Mouse (Mus musculus): ENCODE data around the gene Olfr503. TPM values are rescaled to one million over a fixed set of nuclear protein-coding genes. Genes with fewer than 3 reads are reported as not detected.
"Not testable (repeated sequence)": the region's sequence is repeated elsewhere in the genome, so short reads cannot be mapped to it uniquely, and the experiment has no call there.

Olfr503 gene
- polyA plus RNA-seq (2016; fragmentation: Nextera tagmentation; extraction: Ambion mirVana) = not detected in 2 replicates

DNA sequence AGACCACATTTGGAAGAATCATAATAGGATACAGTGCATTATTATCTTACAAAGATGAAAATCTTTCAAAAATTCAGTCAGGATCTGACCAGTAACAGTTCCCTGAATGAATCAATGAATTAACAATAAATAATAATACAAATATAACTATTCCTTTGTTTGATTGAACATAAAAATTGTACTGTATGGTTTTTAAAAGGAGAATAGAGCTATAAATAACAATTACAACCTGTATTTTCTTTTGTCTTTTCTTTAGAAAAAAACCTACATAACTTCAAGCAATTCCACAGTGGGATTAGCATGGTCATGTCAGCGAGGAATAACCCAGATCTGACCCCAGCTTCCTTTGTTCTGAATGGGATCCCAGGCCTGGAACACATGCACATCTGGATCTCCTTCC, at the start of gene Olfr503:
Gene Olfr503 (plus strand): TSS at position 301 of the 400 bp plus-strand sequence.
- WGBS = 55% methylated on average over 1 of the region's 1 CpGs
- H3K4me2 ChIP-seq; H3K36me3 ChIP-seq; H3K4me1 ChIP-seq (replicated peaks); H3K4me3 ChIP-seq; H3K27ac ChIP-seq (ENCODE audit: poor library complexity, severe bottlenecking); H3K9ac ChIP-seq; H3K9me3 ChIP-seq (replicated peaks); H3K27me3 ChIP-seq (replicated peaks); ATAC-seq (ENCODE audit: insufficient number of reproducible peaks, low FRiP score): not testable (repeated sequence)

DNA sequence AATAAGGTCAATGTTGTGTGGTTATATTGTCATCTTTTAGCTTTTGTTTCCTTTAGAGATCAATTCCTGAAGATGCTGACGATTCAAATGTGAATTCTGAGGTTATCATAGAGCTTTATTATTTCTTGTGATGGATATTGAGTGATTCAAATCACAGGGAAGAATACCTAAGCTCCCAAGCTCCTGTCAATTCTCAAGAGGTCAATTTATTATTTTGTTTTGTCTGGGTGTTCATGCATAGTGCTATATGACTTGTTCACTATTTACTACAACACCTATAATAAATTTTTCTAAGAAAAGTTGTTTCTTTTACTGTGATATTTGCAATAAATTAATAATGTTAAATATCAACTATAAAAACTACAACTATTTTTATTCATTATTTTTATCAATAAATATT, 19.4 kb upstream of the Olfr503 start, which contains the start of gene Olfr502:
Gene Olfr502 (minus strand): TSS at position 101 of the 400 bp plus-strand sequence.
- 59% methylated on average over 1 of the region's 1 CpGs for WGBS
- no peaks in the 10 kb centered on the region for H3K27me3 ChIP-seq (replicated peaks)
- no peak within 1 kb of the TSS for H3K4me2 ChIP-seq
- H3K9ac ChIP-seq = no peak within 1 kb of the TSS
- ATAC-seq (ENCODE audit: insufficient number of reproducible peaks, low FRiP score) = no peak
- no peak within 1 kb of the TSS for H3K27ac ChIP-seq (ENCODE audit: poor library complexity, severe bottlenecking)
- H3K4me1 ChIP-seq (replicated peaks) = no peaks in the 10 kb centered on the region
- no peaks in the 10 kb centered on the region for H3K36me3 ChIP-seq
- H3K9me3 ChIP-seq (replicated peaks) = peaks cover 28% of the 10 kb centered on the region
- no peak within 1 kb of the TSS for H3K4me3 ChIP-seq

DNA sequence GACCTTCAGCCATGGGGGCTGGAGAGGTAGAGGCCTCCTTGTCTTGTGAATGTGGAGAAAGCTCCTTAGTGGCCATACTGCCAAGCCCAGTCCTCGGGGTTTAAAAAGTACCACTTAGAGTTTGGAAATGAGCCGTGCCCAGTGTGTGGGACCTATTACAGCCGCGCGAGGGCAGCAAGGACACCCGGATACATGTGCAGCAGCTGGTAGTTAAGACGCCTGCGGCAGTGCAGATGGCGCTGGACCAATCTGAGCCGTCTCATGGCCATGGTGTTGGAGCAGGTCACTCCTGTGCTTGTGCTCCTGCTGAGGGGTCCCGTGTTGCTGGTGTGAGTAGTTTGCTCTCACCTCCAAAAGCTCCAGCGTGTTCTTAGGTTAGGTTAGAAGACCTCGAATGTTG, 1.9 kb upstream of the Olfr503 start:
- WGBS = 78% methylated on average over 13 of the region's 13 CpGs
- Histone ChIP-seq H3K9me3 (replicated peaks) (peaks cover 7% of the 10 kb centered on the region), H3K4me1 (replicated peaks) (no peaks in the 10 kb centered on the region), H3K36me3 (no peaks in the 10 kb centered on the region), H3K27me3 (replicated peaks) (no peaks in the 10 kb centered on the region), H3K9ac (no peak overlapping the region), H3K27ac (ENCODE audit: poor library complexity, severe bottlenecking) (no peak overlapping the region), H3K4me3 (no peak overlapping the region), H3K4me2 (no peak overlapping the region)
- ATAC-seq (ENCODE audit: insufficient number of reproducible peaks, low FRiP score) = no peak

DNA sequence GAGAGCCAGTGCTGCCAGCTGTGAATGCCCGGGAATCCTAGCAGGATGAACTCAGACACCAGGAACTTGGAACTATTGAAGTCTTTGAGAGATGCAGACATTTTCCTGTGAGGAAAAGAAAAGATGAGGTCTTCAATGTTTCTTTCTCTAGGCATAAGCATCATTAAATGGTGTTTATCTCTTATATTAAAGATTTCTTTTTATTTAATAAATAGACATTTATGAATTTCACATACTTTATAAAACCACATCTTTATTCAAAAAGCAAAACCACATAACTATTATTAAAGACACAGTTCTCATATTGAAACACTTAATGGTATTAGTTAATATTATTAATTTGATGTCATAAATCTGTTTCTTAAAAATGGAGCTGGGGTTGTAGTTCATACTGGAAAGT, 21.4 kb downstream of the Olfr503 start, which contains the start of gene Olfr504:
Gene Olfr504 (minus strand): TSS at position 101 of the 400 bp plus-strand sequence.
- Histone ChIP-seq H3K9ac (no peak within 1 kb of the TSS), H3K27me3 (replicated peaks) (no peaks in the 10 kb centered on the region), H3K27ac (ENCODE audit: poor library complexity, severe bottlenecking) (no peak within 1 kb of the TSS), H3K4me3 (no peak within 1 kb of the TSS), H3K36me3 (no peaks in the 10 kb centered on the region), H3K4me1 (replicated peaks) (no peaks in the 10 kb centered on the region), H3K4me2 (no peak within 1 kb of the TSS), H3K9me3 (replicated peaks) (peaks cover 20% of the 10 kb centered on the region)
- 66% methylated on average over 1 of the region's 1 CpGs for WGBS
- ATAC-seq (ENCODE audit: insufficient number of reproducible peaks, low FRiP score) = no peak

DNA sequence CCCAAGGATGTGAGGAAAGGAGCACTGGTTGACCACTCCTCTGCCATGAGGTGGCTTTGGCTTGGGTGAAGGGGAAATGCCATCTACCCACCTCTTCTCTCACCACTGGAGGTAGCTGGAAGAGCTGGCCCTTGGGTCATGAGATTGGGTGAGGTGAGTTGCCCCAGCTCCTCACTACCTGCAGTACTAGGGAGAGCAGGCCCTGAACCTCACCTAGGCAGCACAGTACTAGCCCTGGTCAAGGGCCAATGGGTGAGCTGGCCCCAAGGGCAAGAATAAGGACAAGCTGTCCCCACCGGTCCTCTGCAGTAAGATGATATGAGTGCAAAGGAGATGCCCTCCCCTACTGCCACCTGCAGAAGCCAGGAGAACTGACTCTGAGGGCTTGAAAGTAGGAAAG, 45.5 kb downstream of the Olfr503 start:
- no peak for ATAC-seq (ENCODE audit: insufficient number of reproducible peaks, low FRiP score)
- Histone ChIP-seq H3K9ac (no peak overlapping the region), H3K4me1 (replicated peaks) (no peaks in the 10 kb centered on the region)

More for the DNA sequence above, 45.5 kb downstream of the Olfr503 start:
- no peak overlapping the region for H3K4me3 ChIP-seq
- no peaks in the 10 kb centered on the region for H3K27me3 ChIP-seq (replicated peaks)
- WGBS = 88% methylated on average over 1 of the region's 1 CpGs
- no peaks in the 10 kb centered on the region for H3K36me3 ChIP-seq
- no peak overlapping the region for H3K27ac ChIP-seq (ENCODE audit: poor library complexity, severe bottlenecking)
- H3K4me2 ChIP-seq = no peak overlapping the region
- H3K9me3 ChIP-seq (replicated peaks) = peaks cover 9% of the 10 kb centered on the region; the same call in 1 of the 2 replicates

Other genes starting within 250 kb of the Olfr503 start
- not detected in 2 replicates for gene Olfr491, start 231.1 kb upstream of the Olfr503 start, polyA plus RNA-seq (2016; fragmentation: Nextera tagmentation; extraction: Ambion mirVana)
- not detected in 2 replicates for gene Olfr492, start 220.9 kb upstream of the Olfr503 start, polyA plus RNA-seq (2016; fragmentation: Nextera tagmentation; extraction: Ambion mirVana)
- gene Olfr493, start 197.5 kb upstream of the Olfr503 start, polyA plus RNA-seq (2016; fragmentation: Nextera tagmentation; extraction: Ambion mirVana) = not detected in 2 replicates
- gene Olfr494, start 179.2 kb upstream of the Olfr503 start, polyA plus RNA-seq (2016; fragmentation: Nextera tagmentation; extraction: Ambion mirVana) = not detected in 2 replicates
- gene Olfr495, start 151.4 kb upstream of the Olfr503 start, polyA plus RNA-seq (2016; fragmentation: Nextera tagmentation; extraction: Ambion mirVana) = not detected in 2 replicates
- gene Olfr497, start 124.1 kb upstream of the Olfr503 start, polyA plus RNA-seq (2016; fragmentation: Nextera tagmentation; extraction: Ambion mirVana) = not detected in 2 replicates
- not detected in 2 replicates for gene Olfr498, start 79.2 kb upstream of the Olfr503 start, polyA plus RNA-seq (2016; fragmentation: Nextera tagmentation; extraction: Ambion mirVana)
- gene Olfr502, start 19.5 kb upstream of the Olfr503 start, polyA plus RNA-seq (2016; fragmentation: Nextera tagmentation; extraction: Ambion mirVana) = not detected in 2 replicates
- gene Olfr504, start 21.3 kb downstream of the Olfr503 start, polyA plus RNA-seq (2016; fragmentation: Nextera tagmentation; extraction: Ambion mirVana) = not detected in 2 replicates
- 0.05 TPM in 1 of 2 replicates, not detected in the other for gene Olfr506, start 66.3 kb downstream of the Olfr503 start, polyA plus RNA-seq (2016; fragmentation: Nextera tagmentation; extraction: Ambion mirVana)
- not detected in 2 replicates for gene Olfr507, start 77.3 kb downstream of the Olfr503 start, polyA plus RNA-seq (2016; fragmentation: Nextera tagmentation; extraction: Ambion mirVana)
- gene Olfr508, start 85.5 kb downstream of the Olfr503 start, polyA plus RNA-seq (2016; fragmentation: Nextera tagmentation; extraction: Ambion mirVana) = not detected in 2 replicates
- gene Olfr509, start 107.4 kb downstream of the Olfr503 start, polyA plus RNA-seq (2016; fragmentation: Nextera tagmentation; extraction: Ambion mirVana) = not detected in 2 replicates
- gene Olfr510, start 121.9 kb downstream of the Olfr503 start, polyA plus RNA-seq (2016; fragmentation: Nextera tagmentation; extraction: Ambion mirVana) = not detected in 2 replicates
- not detected in 2 replicates for gene Olfr512, start 168.8 kb downstream of the Olfr503 start, polyA plus RNA-seq (2016; fragmentation: Nextera tagmentation; extraction: Ambion mirVana)
- not detected in 2 replicates for gene Olfr513, start 206.4 kb downstream of the Olfr503 start, polyA plus RNA-seq (2016; fragmentation: Nextera tagmentation; extraction: Ambion mirVana)

Measured in heart, embryonic 12.5 days (tissue).